Mouse (Mus musculus): ENCODE measurements around the gene Mkln1.

The Mkln1 gene

GRCm38 (mm10) chr6:31399206-31399549 is 643 bp downstream of the Mkln1 start:
- DNase-seq: peak; percentile 29 to 65

GRCm38 (mm10) chr6:31399566-31399965 is 1.0 kb downstream of the Mkln1 start:
- DNase-seq: peak; percentile 79 to 93

GRCm38 (mm10) chr6:31411017-31411416 is 12.5 kb downstream of the Mkln1 start:
- no peak for DNase-seq

- peak; percentile 35 to 54 for DNase-seq
Measured at GRCm38 (mm10) chr6:31412487-31412886, 14.0 kb downstream of the Mkln1 start.

- DNase-seq: no peak
Measured at GRCm38 (mm10) chr6:31413556-31413955, 15.0 kb downstream of the Mkln1 start.

- no peak for DNase-seq
Measured at GRCm38 (mm10) chr6:31414303-31414702, 15.8 kb downstream of the Mkln1 start.

- no peak for DNase-seq
Measured at GRCm38 (mm10) chr6:31425428-31425827, 26.9 kb downstream of the Mkln1 start.

GRCm38 (mm10) chr6:31437264-31437663 is 38.7 kb downstream of the Mkln1 start:
- DNase-seq: no peak

- no peak for DNase-seq
Measured at GRCm38 (mm10) chr6:31445258-31445657, 46.7 kb downstream of the Mkln1 start.

- DNase-seq: peak in 1 of 2 experiments; percentile 72
Measured at GRCm38 (mm10) chr6:31453735-31454134, 55.2 kb downstream of the Mkln1 start.

GRCm38 (mm10) chr6:31455376-31455775 is 56.8 kb downstream of the Mkln1 start:
- DNase-seq: no peak

- DNase-seq: peak in 1 of 2 experiments; percentile 27
Measured at GRCm38 (mm10) chr6:31456988-31457387, 58.5 kb downstream of the Mkln1 start.

- peak in 1 of 2 experiments; percentile 10 for DNase-seq
Measured at GRCm38 (mm10) chr6:31469431-31469830, 70.9 kb downstream of the Mkln1 start.

GRCm38 (mm10) chr6:31478221-31478620 is 79.7 kb downstream of the Mkln1 start:
- DNase-seq: peak in 1 of 2 experiments; percentile 56

- DNase-seq: no peak
Measured at GRCm38 (mm10) chr6:31480008-31480407, 81.5 kb downstream of the Mkln1 start.

GRCm38 (mm10) chr6:31486601-31487000 is 88.1 kb downstream of the Mkln1 start:
- no peak for DNase-seq

GRCm38 (mm10) chr6:31489950-31490349 is 91.4 kb downstream of the Mkln1 start:
- DNase-seq: no peak

GRCm38 (mm10) chr6:31495122-31495731 is 96.7 kb downstream of the Mkln1 start:
- DNase-seq: no peak

- no peak for DNase-seq
Measured at GRCm38 (mm10) chr6:31496227-31496626, 97.7 kb downstream of the Mkln1 start.

- DNase-seq: peak in 1 of 2 experiments; percentile 28
Measured at GRCm38 (mm10) chr6:31499836-31500235, 101.3 kb downstream of the Mkln1 start.

GRCm38 (mm10) chr6:31500260-31500659 is 101.7 kb downstream of the Mkln1 start:
- DNase-seq: no peak

- no peak for DNase-seq
Measured at GRCm38 (mm10) chr6:31500691-31501090, 102.2 kb downstream of the Mkln1 start.

- peak in 1 of 2 experiments; percentile 38 for DNase-seq
Measured at GRCm38 (mm10) chr6:31502614-31503013, 104.1 kb downstream of the Mkln1 start.

GRCm38 (mm10) chr6:31513726-31514125 is 115.2 kb downstream of the Mkln1 start:
- DNase-seq: no peak

GRCm38 (mm10) chr6:31517681-31518337 is 119.3 kb downstream of the Mkln1 start:
- peak in 1 of 2 experiments; percentile 40 for DNase-seq
